Mouse (Mus musculus): ENCODE results near the gene Tspan6. TPM values are rescaled to one million over a fixed set of nuclear protein-coding genes. Genes with fewer than 3 reads are reported as not detected.
A peak's percentile ranks its signal among the peaks of the same experiment; 100 is the strongest.

Tspan6 gene
- 309 and 333 TPM in 2 replicates for polyA plus RNA-seq (2014; fragmentation: Nextera tagmentation; extraction: Ambion mirVana)

DNA sequence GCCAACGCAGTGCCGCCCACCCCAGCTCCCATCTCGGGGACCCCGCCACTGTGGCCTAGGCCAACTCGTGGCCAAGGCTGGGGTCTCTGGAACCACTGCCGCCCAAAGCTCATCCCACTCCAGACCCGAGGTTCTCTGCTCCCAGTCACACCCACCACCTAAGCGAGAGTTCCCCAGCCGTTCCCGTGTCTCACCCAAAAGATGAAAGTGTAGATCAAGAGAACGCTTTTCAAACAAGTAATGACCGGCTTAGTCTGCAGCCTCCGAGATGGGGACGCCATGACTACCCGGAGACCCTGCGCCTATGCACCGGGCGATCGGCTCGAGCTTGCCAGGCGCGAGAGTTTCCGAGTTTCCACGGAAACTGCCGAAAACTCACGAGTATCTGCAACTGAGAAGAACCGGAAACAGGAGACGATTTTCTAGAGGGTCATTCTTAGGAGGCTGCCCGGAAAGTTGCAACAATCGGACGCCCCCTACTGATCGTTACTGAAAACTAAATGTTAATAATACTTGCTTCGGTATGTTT is at the start of gene Tspan6:
Tspan6 (minus strand) TSS at position 416 of the 529 bp plus-strand sequence.
- no peaks in the 10 kb centered on the region for H3K9me3 ChIP-seq (ENCODE audit: control insufficient read depth, low read length)
- H3K36me3 ChIP-seq (ENCODE audit: control insufficient read depth, insufficient read depth, low read length), result peaks cover 13% of the 10 kb centered on the region
- H3K4me2 ChIP-seq (ENCODE audit: low read length), result peak within 1 kb of the TSS; percentile 55
- peak within 1 kb of the TSS; percentile 77 for H3K27ac ChIP-seq (replicated peaks; ENCODE audit: low read depth, low read length)
- 21% methylated on average over 33 of the region's 33 CpGs for WGBS
- H3K4me3 ChIP-seq (replicated peaks; ENCODE audit: low read depth, low read length), result peak within 1 kb of the TSS; percentile 53
- no peaks in the 10 kb centered on the region for H3K27me3 ChIP-seq (ENCODE audit: control insufficient read depth, insufficient read depth, low read length)
- H3K9ac ChIP-seq (replicated peaks; ENCODE audit: low read length), result peak within 1 kb of the TSS; percentile 74
- DNase-seq (peak; percentile 95), ATAC-seq (ENCODE audit: low FRiP score, low TSS enrichment) (peak; percentile 94)
- H3K4me1 ChIP-seq (ENCODE audit: control insufficient read depth, insufficient read depth, low read length), result no peaks in the 10 kb centered on the region

DNA sequence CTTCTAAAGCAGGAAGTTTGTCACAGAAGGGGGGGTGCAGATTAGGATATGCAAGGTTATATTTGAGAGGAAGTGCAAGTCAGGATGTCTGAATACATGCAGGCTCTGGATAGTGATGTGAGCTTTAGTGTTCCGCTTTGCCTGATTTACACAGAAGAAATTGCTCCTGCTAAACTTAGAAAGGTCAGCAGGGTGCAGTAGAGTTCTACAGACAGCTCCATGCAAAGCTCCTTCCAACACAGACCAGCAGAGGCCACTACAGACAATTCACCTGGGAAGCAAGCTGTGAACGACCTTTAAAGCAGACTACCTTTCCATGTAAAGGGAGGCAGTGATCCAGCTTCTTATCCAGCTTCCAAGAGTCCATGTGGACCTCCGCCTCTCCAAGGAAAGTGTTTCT is 49.2 kb upstream of the Tspan6 start:
- Histone ChIP-seq H3K9ac (replicated peaks; ENCODE audit: low read length) (no peak overlapping the region), H3K4me3 (replicated peaks; ENCODE audit: low read depth, low read length) (no peak overlapping the region), H3K4me1 (ENCODE audit: control insufficient read depth, insufficient read depth, low read length) (no peaks in the 10 kb centered on the region), H3K27me3 (ENCODE audit: control insufficient read depth, insufficient read depth, low read length) (no peaks in the 10 kb centered on the region), H3K9me3 (ENCODE audit: control insufficient read depth, low read length) (no peaks in the 10 kb centered on the region), H3K36me3 (ENCODE audit: control insufficient read depth, insufficient read depth, low read length) (no peaks in the 10 kb centered on the region), H3K4me2 (ENCODE audit: low read length) (no peak overlapping the region), H3K27ac (replicated peaks; ENCODE audit: low read depth, low read length) (no peak overlapping the region)
- peak; percentile 60; the same call in 1 of the 2 replicates for ATAC-seq (ENCODE audit: low FRiP score, low TSS enrichment)
- peak; percentile 79 for DNase-seq
- WGBS, result 28% methylated on average over 3 of the region's 3 CpGs

DNA sequence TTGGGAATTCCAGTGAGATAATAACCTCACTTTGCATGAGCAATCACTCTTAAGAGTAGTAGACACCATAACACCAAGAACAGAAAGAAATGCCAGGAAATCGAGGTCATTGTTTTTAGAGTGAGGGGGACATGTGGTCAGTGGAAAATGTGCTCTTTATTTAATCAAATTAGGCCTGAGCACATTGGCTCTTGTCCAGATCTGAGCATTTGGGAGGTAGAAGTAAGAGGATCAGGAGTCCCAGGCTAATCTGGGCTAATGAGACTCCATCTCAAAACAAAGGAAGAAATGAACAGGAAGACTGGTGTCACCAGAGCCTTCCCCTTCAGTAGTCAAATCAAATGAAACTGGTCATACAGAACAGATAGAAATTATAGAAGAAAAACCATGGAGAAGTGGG is 41.3 kb upstream of the Tspan6 start:
- Histone ChIP-seq H3K27me3 (ENCODE audit: control insufficient read depth, insufficient read depth, low read length) (no peaks in the 10 kb centered on the region), H3K4me2 (ENCODE audit: low read length) (no peak overlapping the region), H3K9ac (replicated peaks; ENCODE audit: low read length) (no peak overlapping the region), H3K9me3 (ENCODE audit: control insufficient read depth, low read length) (no peaks in the 10 kb centered on the region), H3K36me3 (ENCODE audit: control insufficient read depth, insufficient read depth, low read length) (no peaks in the 10 kb centered on the region), H3K27ac (replicated peaks; ENCODE audit: low read depth, low read length) (no peak overlapping the region), H3K4me3 (replicated peaks; ENCODE audit: low read depth, low read length) (no peak overlapping the region), H3K4me1 (ENCODE audit: control insufficient read depth, insufficient read depth, low read length) (no peaks in the 10 kb centered on the region)
- no peak for ATAC-seq (ENCODE audit: low FRiP score, low TSS enrichment)
- DNase-seq, result no peak
- WGBS, result 61% methylated on average over 1 of the region's 1 CpGs

DNA sequence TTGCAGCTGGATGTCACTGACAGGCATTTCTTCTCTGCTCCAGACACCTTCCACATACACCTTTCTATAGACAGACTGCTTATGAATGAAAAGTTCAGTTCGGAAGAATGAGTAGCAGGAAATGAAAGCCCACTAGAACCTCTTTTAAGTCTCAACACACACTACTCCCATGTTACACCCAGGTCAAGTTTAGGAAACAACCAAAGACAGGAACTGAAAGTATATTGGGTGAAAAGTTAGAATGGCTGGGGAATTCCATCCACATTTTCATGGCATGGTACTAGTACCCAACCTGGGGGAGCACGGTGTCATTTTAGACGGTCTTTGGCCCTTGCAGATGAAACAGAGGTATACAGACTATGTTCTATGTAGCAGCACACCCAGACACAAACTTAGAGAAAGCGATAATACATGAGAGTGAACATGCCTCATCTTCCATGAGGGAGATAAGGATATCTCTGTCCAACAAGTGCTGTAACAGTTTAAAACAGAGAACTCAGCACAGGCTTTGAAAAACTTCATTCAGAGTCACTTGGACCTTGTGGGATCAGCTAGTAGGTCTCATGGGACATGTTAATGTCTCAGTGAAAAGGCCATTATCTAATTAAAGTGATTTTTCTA is 38.5 kb upstream of the Tspan6 start:
- no peak overlapping the region for H3K27ac ChIP-seq (replicated peaks; ENCODE audit: low read depth, low read length)
- no peak overlapping the region for H3K4me2 ChIP-seq (ENCODE audit: low read length)
- WGBS, result 86% methylated on average over 4 of the region's 4 CpGs
- ATAC-seq (ENCODE audit: low FRiP score, low TSS enrichment) (no peak), DNase-seq (no peak)
- no peaks in the 10 kb centered on the region for H3K4me1 ChIP-seq (ENCODE audit: control insufficient read depth, insufficient read depth, low read length)
- no peaks in the 10 kb centered on the region for H3K36me3 ChIP-seq (ENCODE audit: control insufficient read depth, insufficient read depth, low read length)
- H3K9ac ChIP-seq (replicated peaks; ENCODE audit: low read length), result no peak overlapping the region
- H3K9me3 ChIP-seq (ENCODE audit: control insufficient read depth, low read length), result no peaks in the 10 kb centered on the region
- no peaks in the 10 kb centered on the region for H3K27me3 ChIP-seq (ENCODE audit: control insufficient read depth, insufficient read depth, low read length)
- no peak overlapping the region for H3K4me3 ChIP-seq (replicated peaks; ENCODE audit: low read depth, low read length)

GRCm38 (mm10) chrX:133931302-133932013 is 33.2 kb upstream of the Tspan6 start:
- Histone ChIP-seq H3K36me3 (ENCODE audit: control insufficient read depth, insufficient read depth, low read length) (no peaks in the 10 kb centered on the region), H3K9ac (replicated peaks; ENCODE audit: low read length) (no peak overlapping the region), H3K4me3 (replicated peaks; ENCODE audit: low read depth, low read length) (no peak overlapping the region), H3K27ac (replicated peaks; ENCODE audit: low read depth, low read length) (no peak overlapping the region), H3K9me3 (ENCODE audit: control insufficient read depth, low read length) (no peaks in the 10 kb centered on the region), H3K4me2 (ENCODE audit: low read length) (no peak overlapping the region), H3K27me3 (ENCODE audit: control insufficient read depth, insufficient read depth, low read length) (no peaks in the 10 kb centered on the region), H3K4me1 (ENCODE audit: control insufficient read depth, insufficient read depth, low read length) (no peaks in the 10 kb centered on the region)
- WGBS, result 67% methylated on average over 12 of the region's 12 CpGs
- DNase-seq, result peak; percentile 64
- no peak; the same call in 1 of the 2 replicates for ATAC-seq (ENCODE audit: low FRiP score, low TSS enrichment)

DNA sequence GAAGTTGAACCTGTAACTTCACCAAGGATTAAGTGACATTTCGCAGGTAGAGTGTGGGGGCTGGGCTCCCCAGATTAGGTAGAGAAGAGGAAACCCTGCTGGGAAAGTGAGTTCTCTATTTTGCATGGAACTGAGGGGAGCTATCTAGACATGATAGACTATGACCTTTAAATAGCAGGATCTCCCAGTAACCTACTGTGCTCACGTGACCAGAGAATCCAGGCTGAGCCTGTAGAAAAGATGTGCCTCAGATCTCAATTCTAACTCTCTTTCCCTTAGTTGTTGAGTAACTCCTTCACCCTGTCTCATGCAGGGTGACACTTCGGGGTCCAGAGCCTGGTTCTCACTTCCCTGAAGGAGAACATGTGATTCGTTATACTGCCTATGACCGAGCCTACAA is 28.5 kb upstream of the Tspan6 start:
- WGBS, result 74% methylated on average over 5 of the region's 5 CpGs
- Histone ChIP-seq H3K27me3 (ENCODE audit: control insufficient read depth, insufficient read depth, low read length) (no peaks in the 10 kb centered on the region), H3K9me3 (ENCODE audit: control insufficient read depth, low read length) (no peaks in the 10 kb centered on the region), H3K4me2 (ENCODE audit: low read length) (no peak overlapping the region), H3K27ac (replicated peaks; ENCODE audit: low read depth, low read length) (no peak overlapping the region), H3K9ac (replicated peaks; ENCODE audit: low read length) (no peak overlapping the region), H3K4me3 (replicated peaks; ENCODE audit: low read depth, low read length) (no peak overlapping the region), H3K4me1 (ENCODE audit: control insufficient read depth, insufficient read depth, low read length) (no peaks in the 10 kb centered on the region), H3K36me3 (ENCODE audit: control insufficient read depth, insufficient read depth, low read length) (no peaks in the 10 kb centered on the region)
- no peak for ATAC-seq (ENCODE audit: low FRiP score, low TSS enrichment)
- DNase-seq, result no peak

DNA sequence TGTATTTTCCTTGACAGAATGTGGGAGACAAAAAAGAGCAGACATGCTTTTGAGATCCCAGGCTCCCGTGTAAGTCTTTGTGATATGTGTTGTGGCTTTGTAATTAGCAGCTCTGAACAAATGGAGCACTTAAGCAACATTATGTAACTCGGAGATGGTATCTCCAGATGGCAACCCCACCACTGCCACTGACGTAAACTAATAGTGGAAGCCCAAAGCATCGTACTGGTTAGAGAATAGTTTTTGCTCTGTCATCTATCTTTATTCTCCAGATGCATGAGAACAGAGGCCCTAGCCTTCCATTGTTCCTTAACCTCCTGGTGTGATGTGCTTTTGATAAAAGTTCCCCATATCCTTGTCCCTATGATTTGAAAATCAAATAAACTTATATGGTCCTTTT is 23.0 kb upstream of the Tspan6 start:
- Histone ChIP-seq H3K27ac (replicated peaks; ENCODE audit: low read depth, low read length) (no peak overlapping the region), H3K9me3 (ENCODE audit: control insufficient read depth, low read length) (no peaks in the 10 kb centered on the region), H3K9ac (replicated peaks; ENCODE audit: low read length) (no peak overlapping the region), H3K36me3 (ENCODE audit: control insufficient read depth, insufficient read depth, low read length) (no peaks in the 10 kb centered on the region), H3K4me2 (ENCODE audit: low read length) (no peak overlapping the region), H3K4me1 (ENCODE audit: control insufficient read depth, insufficient read depth, low read length) (no peaks in the 10 kb centered on the region), H3K27me3 (ENCODE audit: control insufficient read depth, insufficient read depth, low read length) (no peaks in the 10 kb centered on the region), H3K4me3 (replicated peaks; ENCODE audit: low read depth, low read length) (no peak overlapping the region)
- no peak for ATAC-seq (ENCODE audit: low FRiP score, low TSS enrichment)
- no peak for DNase-seq
- WGBS, result 67% methylated on average over 4 of the region's 4 CpGs

- Histone ChIP-seq H3K9me3 (ENCODE audit: control insufficient read depth, low read length) (no peaks in the 10 kb centered on the region), H3K36me3 (ENCODE audit: control insufficient read depth, insufficient read depth, low read length) (no peaks in the 10 kb centered on the region), H3K9ac (replicated peaks; ENCODE audit: low read length) (no peak overlapping the region), H3K4me1 (ENCODE audit: control insufficient read depth, insufficient read depth, low read length) (no peaks in the 10 kb centered on the region), H3K4me3 (replicated peaks; ENCODE audit: low read depth, low read length) (no peak overlapping the region), H3K27me3 (ENCODE audit: control insufficient read depth, insufficient read depth, low read length) (no peaks in the 10 kb centered on the region), H3K27ac (replicated peaks; ENCODE audit: low read depth, low read length) (no peak overlapping the region), H3K4me2 (ENCODE audit: low read length) (no peak overlapping the region)
- ATAC-seq (ENCODE audit: low FRiP score, low TSS enrichment) (no peak), DNase-seq (no peak)
- 67% methylated on average over 7 of the region's 7 CpGs for WGBS
These were observed 16.0 kb upstream of the Tspan6 start for GRCm38 (mm10) chrX:133914219-133914618.

DNA sequence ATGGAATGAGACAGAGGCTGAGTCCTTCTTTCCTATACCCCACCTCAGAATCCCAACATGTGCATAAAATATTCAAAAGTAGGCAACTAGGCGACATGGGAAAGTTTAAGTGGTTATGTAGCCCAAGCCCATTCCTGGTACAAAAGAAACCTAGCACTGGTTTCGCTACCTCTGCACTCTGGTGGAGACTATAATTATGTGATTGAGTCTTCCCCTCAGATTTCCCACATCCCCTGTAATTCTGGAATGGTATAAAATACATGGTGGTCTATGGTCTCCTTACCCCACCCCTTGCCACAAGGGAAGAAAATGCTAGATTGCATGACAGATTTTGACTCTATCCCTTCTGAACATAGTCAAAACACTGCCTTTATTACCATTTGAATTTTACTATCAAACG is 14.8 kb upstream of the Tspan6 start:
- H3K4me3 ChIP-seq (replicated peaks; ENCODE audit: low read depth, low read length), result no peak overlapping the region
- ATAC-seq (ENCODE audit: low FRiP score, low TSS enrichment) (no peak), DNase-seq (no peak)
- no peaks in the 10 kb centered on the region for H3K4me1 ChIP-seq (ENCODE audit: control insufficient read depth, insufficient read depth, low read length)
- no peak overlapping the region for H3K27ac ChIP-seq (replicated peaks; ENCODE audit: low read depth, low read length)
- H3K9me3 ChIP-seq (ENCODE audit: control insufficient read depth, low read length), result no peaks in the 10 kb centered on the region
- H3K9ac ChIP-seq (replicated peaks; ENCODE audit: low read length), result no peak overlapping the region
- 92% methylated on average over 3 of the region's 3 CpGs for WGBS
- no peaks in the 10 kb centered on the region for H3K36me3 ChIP-seq (ENCODE audit: control insufficient read depth, insufficient read depth, low read length)
- no peak overlapping the region for H3K4me2 ChIP-seq (ENCODE audit: low read length)
- H3K27me3 ChIP-seq (ENCODE audit: control insufficient read depth, insufficient read depth, low read length), result no peaks in the 10 kb centered on the region

All from midbrain, embryonic 14.5 days (tissue).